Mouse (Mus musculus): ENCODE measurements around the gene Anapc4. TPM values are rescaled to one million over a fixed set of nuclear protein-coding genes. Genes with fewer than 3 reads are reported as not detected.

Anapc4 gene
- total and polyA plus RNA-seq, 3 experiments: 7.8 to 132 (median 72.5) TPM

GRCm38 (mm10) chr5:52878847-52879246, 45.0 kb downstream of the Anapc4 start:
- Histone ChIP-seq H3K4me1 (ENCODE audit: insufficient read depth, low read depth, low read length) (peaks cover 5% of the 10 kb centered on the region), H3K36me3 (replicated peaks) (no peaks in the 10 kb centered on the region), H3K9me3 (replicated peaks) (no peaks in the 10 kb centered on the region), H3K4me3 (ENCODE audit: low read depth, low read length) (no peak overlapping the region), H3K27me3 (ENCODE audit: insufficient read depth, low read length) (peaks cover 13% of the 10 kb centered on the region)
- no peak for ATAC-seq (ENCODE audit: extremely low read depth, insufficient number of reproducible peaks, low FRiP score, poor library complexity, severe bottlenecking)
- TF ChIP-seq TAL1 (conservative IDR thresholded peaks at IDR 0.05; ENCODE audit: low read depth, low read length) (no peak), CTCF (IDR thresholded peaks at IDR 0.05; ENCODE audit: low read depth, low read length) (peak; percentile 49)
- peak; percentile 11 for DNase-seq (ENCODE audit: low spot score)

GRCm38 (mm10) chr5:52879926-52880325, 46.1 kb downstream of the Anapc4 start:
- no peaks in the 10 kb centered on the region; the same call in 1 of the 2 replicates for H3K9me3 ChIP-seq (replicated peaks)
- H3K4me3 ChIP-seq (ENCODE audit: low read depth, low read length): no peak overlapping the region
- TF ChIP-seq GATA2 (IDR thresholded peaks at IDR 0.05; ENCODE audit: borderline replicate concordance, low read depth, low read length): no peak
- no peak for TF ChIP-seq CTCF (IDR thresholded peaks at IDR 0.05; ENCODE audit: low read depth, low read length)
- TF ChIP-seq GATA1 (IDR thresholded peaks at IDR 0.05; ENCODE audit: borderline replicate concordance, low read length): no peak
- no peaks in the 10 kb centered on the region for H3K36me3 ChIP-seq (replicated peaks)
- peaks cover 5% of the 10 kb centered on the region for H3K4me1 ChIP-seq (ENCODE audit: insufficient read depth, low read depth, low read length)
- DNase-seq (ENCODE audit: low spot score) (no peak), ATAC-seq (ENCODE audit: extremely low read depth, insufficient number of reproducible peaks, low FRiP score, poor library complexity, severe bottlenecking) (no peak)
- H3K27me3 ChIP-seq (ENCODE audit: insufficient read depth, low read length): peaks cover 13% of the 10 kb centered on the region

GRCm38 (mm10) chr5:52882446-52882845, 48.6 kb downstream of the Anapc4 start:
- no peak for TF ChIP-seq POLR2AphosphoS5 (IDR thresholded peaks at IDR 0.05; ENCODE audit: insufficient replicate concordance, low read depth, low read length)
- no peak for TF ChIP-seq TAL1 (conservative IDR thresholded peaks at IDR 0.05; ENCODE audit: low read depth, low read length)
- TF ChIP-seq GATA1 (IDR thresholded peaks at IDR 0.05; ENCODE audit: borderline replicate concordance, low read length): no peak
- no peak for TF ChIP-seq CTCF (IDR thresholded peaks at IDR 0.05; ENCODE audit: low read depth, low read length)
- TF ChIP-seq GATA2 (IDR thresholded peaks at IDR 0.05; ENCODE audit: borderline replicate concordance, low read depth, low read length): no peak
- DNase-seq (ENCODE audit: low spot score): no peak
- Histone ChIP-seq H3K27me3 (ENCODE audit: insufficient read depth, low read length) (peaks cover 13% of the 10 kb centered on the region), H3K4me3 (ENCODE audit: low read depth, low read length) (no peak overlapping the region), H3K36me3 (replicated peaks) (no peaks in the 10 kb centered on the region), H3K4me1 (ENCODE audit: insufficient read depth, low read depth, low read length) (peaks cover 5% of the 10 kb centered on the region), H3K9me3 (replicated peaks) (peaks cover 2% of the 10 kb centered on the region; the same call in 1 of the 2 replicates)
- ATAC-seq (ENCODE audit: extremely low read depth, insufficient number of reproducible peaks, low FRiP score, poor library complexity, severe bottlenecking): no peak

- no peaks in the 10 kb centered on the region for H3K36me3 ChIP-seq (replicated peaks)
- peaks cover 3% of the 10 kb centered on the region; the same call in 1 of the 2 replicates for H3K27me3 ChIP-seq (ENCODE audit: insufficient read depth, low read length)
- H3K9me3 ChIP-seq (replicated peaks): peaks cover 2% of the 10 kb centered on the region; the same call in 1 of the 2 replicates
- ATAC-seq (ENCODE audit: extremely low read depth, insufficient number of reproducible peaks, low FRiP score, poor library complexity, severe bottlenecking): no peak
- H3K4me3 ChIP-seq (ENCODE audit: low read depth, low read length): no peak overlapping the region
- H3K4me1 ChIP-seq (ENCODE audit: insufficient read depth, low read depth, low read length): 0 out of 2 replicates have a peak, but pooled peaks cover 5% of the 10 kb centered on the region
- TF ChIP-seq GATA2 (IDR thresholded peaks at IDR 0.05; ENCODE audit: borderline replicate concordance, low read depth, low read length) (no peak), TAL1 (conservative IDR thresholded peaks at IDR 0.05; ENCODE audit: low read depth, low read length) (no peak), CTCF (IDR thresholded peaks at IDR 0.05; ENCODE audit: low read depth, low read length) (peak; percentile 55), GATA1 (IDR thresholded peaks at IDR 0.05; ENCODE audit: borderline replicate concordance, low read length) (no peak), POLR2AphosphoS5 (IDR thresholded peaks at IDR 0.05; ENCODE audit: insufficient replicate concordance, low read depth, low read length) (no peak)
- peak; percentile 22 for DNase-seq (ENCODE audit: low spot score)
Measured at GRCm38 (mm10) chr5:52887085-52887484, 53.3 kb downstream of the Anapc4 start.

- no peak for DNase-seq (ENCODE audit: low spot score)
- H3K4me3 ChIP-seq (ENCODE audit: low read depth, low read length): no peak overlapping the region
- ATAC-seq (ENCODE audit: extremely low read depth, insufficient number of reproducible peaks, low FRiP score, poor library complexity, severe bottlenecking): no peak
- peaks cover 2% of the 10 kb centered on the region; the same call in 1 of the 2 replicates for H3K9me3 ChIP-seq (replicated peaks)
- no peaks in the 10 kb centered on the region for H3K36me3 ChIP-seq (replicated peaks)
- H3K4me1 ChIP-seq (ENCODE audit: insufficient read depth, low read depth, low read length): 0 out of 2 replicates have a peak, but pooled peaks cover 8% of the 10 kb centered on the region
- H3K27me3 ChIP-seq (ENCODE audit: insufficient read depth, low read length): peaks cover 3% of the 10 kb centered on the region; the same call in 1 of the 2 replicates
- TF ChIP-seq TAL1 (conservative IDR thresholded peaks at IDR 0.05; ENCODE audit: low read depth, low read length) (no peak), GATA2 (IDR thresholded peaks at IDR 0.05; ENCODE audit: borderline replicate concordance, low read depth, low read length) (no peak), CTCF (IDR thresholded peaks at IDR 0.05; ENCODE audit: low read depth, low read length) (no peak), GATA1 (IDR thresholded peaks at IDR 0.05; ENCODE audit: borderline replicate concordance, low read length) (no peak), POLR2AphosphoS5 (IDR thresholded peaks at IDR 0.05; ENCODE audit: insufficient replicate concordance, low read depth, low read length) (no peak)
Measured at GRCm38 (mm10) chr5:52889919-52890318, 56.1 kb downstream of the Anapc4 start.

- H3K36me3 ChIP-seq (replicated peaks): no peaks in the 10 kb centered on the region
- 0 out of 2 replicates have a peak, but pooled peaks cover 8% of the 10 kb centered on the region for H3K4me1 ChIP-seq (ENCODE audit: insufficient read depth, low read depth, low read length)
- H3K27me3 ChIP-seq (ENCODE audit: insufficient read depth, low read length): peaks cover 3% of the 10 kb centered on the region; the same call in 1 of the 2 replicates
- no peak overlapping the region for H3K4me3 ChIP-seq (ENCODE audit: low read depth, low read length)
- TF ChIP-seq POLR2AphosphoS5 (IDR thresholded peaks at IDR 0.05; ENCODE audit: insufficient replicate concordance, low read depth, low read length) (no peak), GATA1 (IDR thresholded peaks at IDR 0.05; ENCODE audit: borderline replicate concordance, low read length) (no peak), CTCF (IDR thresholded peaks at IDR 0.05; ENCODE audit: low read depth, low read length) (no peak), TAL1 (conservative IDR thresholded peaks at IDR 0.05; ENCODE audit: low read depth, low read length) (no peak), GATA2 (IDR thresholded peaks at IDR 0.05; ENCODE audit: borderline replicate concordance, low read depth, low read length) (no peak)
- ATAC-seq (ENCODE audit: extremely low read depth, insufficient number of reproducible peaks, low FRiP score, poor library complexity, severe bottlenecking): no peak; the same call in 1 of the 2 replicates
- DNase-seq (ENCODE audit: low spot score): no peak
- H3K9me3 ChIP-seq (replicated peaks): no peaks in the 10 kb centered on the region
Measured at GRCm38 (mm10) chr5:52891949-52892835, 58.4 kb downstream of the Anapc4 start.

All from G1E (cell line).